10 mouse cellular contexts compared by ENCODE assay signal in the genomic region with DNA sequence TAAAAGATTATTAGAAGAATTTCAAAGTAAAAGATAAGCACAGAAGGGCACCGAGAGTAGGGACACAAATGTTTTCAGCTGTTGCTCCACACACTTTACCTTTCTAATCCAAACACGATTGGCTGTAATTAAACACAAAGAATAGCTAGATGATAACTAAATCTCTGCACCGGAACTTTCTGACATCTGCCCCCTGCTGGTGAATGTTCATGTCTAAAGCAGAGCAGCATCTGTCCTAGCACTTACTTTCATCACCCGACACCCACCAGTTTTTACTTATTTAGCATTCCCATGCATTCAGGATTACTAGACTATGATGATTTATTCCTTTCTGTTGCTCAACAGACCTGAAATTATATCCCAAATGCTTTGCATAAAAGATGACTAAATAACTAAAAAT.
A peak's percentile ranks its signal among the peaks of the same experiment; 100 is the strongest.
DNase-seq lines count a peak whose midpoint lies in the region; ATAC-seq and TF ChIP-seq lines count a peak whose summit lies in the region.
"Had no signal": no experiment of that assay in that cellular context is flagged by ENCODE, and none has a peak within 500 bp of the region (broad histone marks: within the 10 kb centered on the region; RNA-seq: fewer than 3 reads in every experiment).

No protein-coding gene starts in this region.

- H3K9me3 ChIP-seq in lung, postnatal 0 days (ENCODE audit: low read length): no peaks in the 10 kb centered on the region
- H3K9me3 ChIP-seq: stomach, embryonic 15.5 days had no signal

- no peak overlapping the region for H3K4me2 ChIP-seq in lung, postnatal 0 days (replicated peaks; ENCODE audit: low read depth, low read length)
- H3K4me2 ChIP-seq: stomach, embryonic 15.5 days had no signal

- no peak overlapping the region for H3K9ac ChIP-seq in lung, postnatal 0 days (replicated peaks; ENCODE audit: low read depth)
- H3K9ac ChIP-seq: stomach, embryonic 15.5 days had no signal

- peak; percentile 45 for TF ChIP-seq CTCF in gastrocnemius, adult 2 months (IDR thresholded peaks at IDR 0.05)
- TF ChIP-seq CTCF in lung, postnatal 0 days (IDR thresholded peaks at IDR 0.05): peak; percentile 60

- no peak overlapping the region for H3K27ac ChIP-seq in gastrocnemius, adult 2 months
- H3K27ac ChIP-seq in lung, postnatal 0 days (ENCODE audit: low read length): no peak overlapping the region
- H3K27ac ChIP-seq: macrophage; stomach, embryonic 15.5 days had no signal

- H3K4me3 ChIP-seq in gastrocnemius, adult 2 months: no peak overlapping the region
- no peak overlapping the region for H3K4me3 ChIP-seq in lung, postnatal 0 days (ENCODE audit: low read depth, low read length)
- H3K4me3 ChIP-seq: stomach, embryonic 15.5 days had no signal

- ATAC-seq in lung, postnatal 0 days: no peak

- no peak for DNase-seq in gastrocnemius, adult 2 months
- DNase-seq in gastrocnemius, adult 8-10 months (ENCODE audit: low spot score in 2 of 2): no peak
- DNase-seq in ovary, postnatal 14 days (ENCODE audit: low spot score): peak; percentile 2
- no peak for DNase-seq in ovary, adult 18-20 months (ENCODE audit: low spot score)
- DNase-seq in brain, adult 2 months (ENCODE audit: low read depth, low spot score): peak; percentile 58
- peak; percentile 37 for DNase-seq in lung, postnatal 0 days (ENCODE audit: low spot score)
- DNase-seq in adipocyte (ENCODE audit: low spot score): no peak
- DNase-seq in T-cell, adult 2 months (ENCODE audit: low spot score): no peak

- H3K27me3 ChIP-seq in lung, postnatal 0 days (replicated peaks; ENCODE audit: insufficient read depth, low read length): no peaks in the 10 kb centered on the region
- H3K27me3 ChIP-seq: stomach, embryonic 15.5 days had no signal

- intact Hi-C loops in gastrocnemius, adult 2 months (cut with DNase I): no loop called here

- H3K36me3 ChIP-seq in lung, postnatal 0 days (ENCODE audit: insufficient read depth, low read length): no peaks in the 10 kb centered on the region
- H3K36me3 ChIP-seq: stomach, embryonic 15.5 days had no signal

- H3K4me1 ChIP-seq in lung, postnatal 0 days (ENCODE audit: insufficient read depth, low read depth, low read length): no peaks in the 10 kb centered on the region
- H3K4me1 ChIP-seq: stomach, embryonic 15.5 days had no signal

- TF ChIP-seq EP300 in lung, postnatal 0 days (IDR thresholded peaks at IDR 0.05): no peak

- 55% methylated on average over 4 of the region's 4 CpGs for WGBS in lung, postnatal 0 days

Comparison
In these comparisons a context has a peak if more than half of its experiments do, and no peak if none do; other contexts are left out.
1. DNase-seq: peak in ovary, postnatal 14 days (single experiment), brain, adult 2 months (single experiment) and lung, postnatal 0 days (single experiment); none in gastrocnemius, adult 2 months (single experiment), gastrocnemius, adult 8-10 months (0 of 2), ovary, adult 18-20 months (single experiment), adipocyte (single experiment) and T-cell, adult 2 months (single experiment).